Mouse (Mus musculus): Measurements from ENCODE around the gene Htr6. TPM values are rescaled to one million over a fixed set of nuclear protein-coding genes. Genes with fewer than 3 reads are reported as not detected.

Htr6 gene
- polyA plus RNA-seq, 1 experiment from 2014 or later, result not detected

DNA sequence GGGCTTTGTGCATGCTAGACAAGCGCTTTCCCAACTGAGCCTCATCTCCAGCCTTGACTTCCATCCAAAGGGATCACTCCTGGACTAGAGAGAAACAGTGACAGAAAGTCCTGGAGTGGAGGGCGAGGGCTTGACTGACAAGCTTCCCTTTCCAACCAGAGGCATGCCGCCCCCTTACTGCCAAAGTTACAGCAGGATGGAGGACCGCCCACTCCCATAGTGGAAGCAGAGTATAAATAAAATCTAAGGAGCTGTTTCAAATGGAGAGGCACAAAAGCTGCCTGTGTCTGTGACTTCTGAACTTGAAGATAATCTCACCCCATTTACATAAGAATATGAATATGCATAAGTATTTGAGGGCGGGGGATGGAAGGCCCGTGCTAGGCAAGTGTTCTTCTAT, 26.9 kb downstream of the Htr6 start:
- Histone ChIP-seq H3K27me3 (ENCODE audit: insufficient read depth, low read length) (no peaks in the 10 kb centered on the region), H3K36me3 (ENCODE audit: insufficient read depth) (no peaks in the 10 kb centered on the region), H3K4me2 (no peak overlapping the region), H3K9me3 (ENCODE audit: low read depth, low read length) (no peaks in the 10 kb centered on the region), H3K9ac (no peak overlapping the region), H3K4me3 (ENCODE audit: low read depth, low read length) (no peak overlapping the region), H3K27ac (ENCODE audit: low read depth) (no peak overlapping the region), H3K4me1 (ENCODE audit: insufficient read depth) (no peaks in the 10 kb centered on the region)
- 72% methylated on average over 6 of the region's 6 CpGs for WGBS
- no peak for TF ChIP-seq CTCF (IDR thresholded peaks at IDR 0.05; ENCODE audit: low read depth)
- ATAC-seq (ENCODE audit: insufficient read depth), result no peak
- DNase-seq, result no peak

DNA sequence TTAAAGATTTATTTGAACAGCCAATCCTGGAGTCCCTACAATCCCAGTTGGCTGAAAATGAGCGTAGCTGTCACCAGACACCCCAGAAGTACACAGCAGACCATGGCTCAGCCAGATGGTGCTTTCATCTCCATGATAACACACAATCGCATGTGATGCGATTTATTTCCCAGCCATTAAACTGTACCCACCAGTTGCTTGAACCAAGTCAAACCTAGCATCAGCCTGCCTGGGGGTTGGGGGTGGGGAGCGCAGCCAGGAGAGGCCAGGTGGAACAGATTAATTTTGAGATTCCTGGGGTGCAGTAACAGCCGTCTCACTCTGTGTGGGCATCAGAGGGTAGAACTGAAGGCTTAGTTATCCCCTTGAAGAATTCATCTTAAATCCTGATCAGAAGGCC, 29.0 kb downstream of the Htr6 start:
- Histone ChIP-seq H3K9me3 (ENCODE audit: low read depth, low read length) (no peaks in the 10 kb centered on the region), H3K36me3 (ENCODE audit: insufficient read depth) (no peaks in the 10 kb centered on the region), H3K4me3 (ENCODE audit: low read depth, low read length) (no peak overlapping the region), H3K4me2 (no peak overlapping the region), H3K9ac (no peak overlapping the region), H3K4me1 (ENCODE audit: insufficient read depth) (no peaks in the 10 kb centered on the region), H3K27me3 (ENCODE audit: insufficient read depth, low read length) (no peaks in the 10 kb centered on the region), H3K27ac (ENCODE audit: low read depth) (no peak overlapping the region)
- WGBS, result 56% methylated on average over 5 of the region's 5 CpGs
- TF ChIP-seq CTCF (IDR thresholded peaks at IDR 0.05; ENCODE audit: low read depth), result no peak
- DNase-seq, result no peak
- no peak for ATAC-seq (ENCODE audit: insufficient read depth)

DNA sequence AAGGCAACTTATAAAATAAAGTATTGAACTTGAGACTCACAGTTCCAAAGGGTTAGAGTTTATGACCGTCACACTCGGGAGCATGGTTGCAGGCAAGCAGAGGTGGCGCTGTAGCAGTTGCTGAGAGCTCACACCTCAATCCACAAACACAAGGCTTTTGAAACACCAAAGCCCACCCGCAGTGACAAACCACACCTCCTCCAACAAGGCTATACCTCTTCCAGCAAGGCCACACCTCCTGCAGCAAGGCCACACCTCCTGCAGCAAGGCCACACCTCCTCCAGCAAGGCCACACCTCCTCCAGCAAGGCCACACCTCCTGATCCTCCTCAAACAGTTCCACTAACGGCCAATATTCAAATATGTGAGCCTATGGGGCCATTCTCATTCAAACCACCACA, 30.8 kb downstream of the Htr6 start:
- H3K4me1 ChIP-seq (ENCODE audit: insufficient read depth), result no peaks in the 10 kb centered on the region
- no peak overlapping the region for H3K9ac ChIP-seq
- no peak for TF ChIP-seq CTCF (IDR thresholded peaks at IDR 0.05; ENCODE audit: low read depth)
- no peak overlapping the region for H3K27ac ChIP-seq (ENCODE audit: low read depth)
- no peaks in the 10 kb centered on the region for H3K9me3 ChIP-seq (ENCODE audit: low read depth, low read length)
- H3K4me3 ChIP-seq (ENCODE audit: low read depth, low read length), result no peak overlapping the region
- DNase-seq (no peak), ATAC-seq (ENCODE audit: insufficient read depth) (no peak)
- no peak overlapping the region for H3K4me2 ChIP-seq
- H3K36me3 ChIP-seq (ENCODE audit: insufficient read depth), result no peaks in the 10 kb centered on the region
- WGBS, result 80% methylated on average over 5 of the region's 5 CpGs
- no peaks in the 10 kb centered on the region for H3K27me3 ChIP-seq (ENCODE audit: insufficient read depth, low read length)

DNA sequence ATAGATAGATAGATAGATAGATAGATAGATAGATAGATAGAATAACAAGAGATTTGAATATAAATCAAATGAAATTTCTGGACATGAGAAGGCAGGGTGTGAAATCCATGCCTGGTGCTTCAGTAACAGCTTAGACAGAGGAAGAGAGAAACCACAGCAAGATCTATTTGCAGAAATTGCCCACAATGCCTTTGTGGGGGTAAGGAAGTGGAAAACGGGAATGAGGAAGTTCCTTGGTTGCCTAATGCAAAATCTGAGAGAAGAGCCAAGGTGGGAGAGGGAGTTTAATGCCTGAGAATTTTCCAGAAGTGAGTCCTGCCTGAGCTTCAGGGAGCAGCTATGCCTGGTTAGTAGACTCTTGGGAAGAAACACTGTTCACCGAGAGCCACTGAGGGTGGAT, 31.8 kb downstream of the Htr6 start:
- Histone ChIP-seq H3K9ac (no peak overlapping the region), H3K27ac (ENCODE audit: low read depth) (no peak overlapping the region), H3K9me3 (ENCODE audit: low read depth, low read length) (no peaks in the 10 kb centered on the region), H3K4me3 (ENCODE audit: low read depth, low read length) (no peak overlapping the region), H3K36me3 (ENCODE audit: insufficient read depth) (no peaks in the 10 kb centered on the region), H3K27me3 (ENCODE audit: insufficient read depth, low read length) (no peaks in the 10 kb centered on the region), H3K4me2 (no peak overlapping the region), H3K4me1 (ENCODE audit: insufficient read depth) (no peaks in the 10 kb centered on the region)
- ATAC-seq (ENCODE audit: insufficient read depth), result no peak
- no peak for DNase-seq
- 87% methylated on average over 2 of the region's 2 CpGs for WGBS
- no peak for TF ChIP-seq CTCF (IDR thresholded peaks at IDR 0.05; ENCODE audit: low read depth)

DNA sequence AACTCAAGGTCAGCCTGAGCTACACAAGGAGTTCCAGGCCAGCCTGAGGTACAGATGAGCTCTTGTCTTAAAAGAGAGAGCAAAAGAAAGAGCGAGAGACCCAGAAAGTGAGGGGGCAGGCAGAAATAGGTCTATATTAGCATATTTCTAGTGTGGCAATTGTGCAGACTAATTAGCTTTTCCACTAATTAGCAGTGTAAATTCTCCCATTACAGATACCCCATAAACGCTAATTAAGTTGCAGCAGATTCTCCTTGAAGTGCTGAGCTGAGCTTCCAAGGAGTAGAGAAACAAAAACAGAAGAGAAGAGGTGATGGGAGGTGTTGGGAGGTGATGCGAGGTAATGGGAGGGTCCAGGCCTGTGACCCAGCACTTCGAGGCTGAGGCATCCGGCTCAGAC, 32.8 kb downstream of the Htr6 start:
- no peak overlapping the region for H3K4me2 ChIP-seq
- DNase-seq (no peak), ATAC-seq (ENCODE audit: insufficient read depth) (no peak)
- no peaks in the 10 kb centered on the region for H3K36me3 ChIP-seq (ENCODE audit: insufficient read depth)
- TF ChIP-seq CTCF (IDR thresholded peaks at IDR 0.05; ENCODE audit: low read depth), result no peak
- H3K9me3 ChIP-seq (ENCODE audit: low read depth, low read length), result no peaks in the 10 kb centered on the region
- WGBS, result 77% methylated on average over 5 of the region's 5 CpGs
- H3K27ac ChIP-seq (ENCODE audit: low read depth), result no peak overlapping the region
- peaks cover 8% of the 10 kb centered on the region for H3K4me1 ChIP-seq (ENCODE audit: insufficient read depth)
- no peak overlapping the region for H3K4me3 ChIP-seq (ENCODE audit: low read depth, low read length)
- no peaks in the 10 kb centered on the region for H3K27me3 ChIP-seq (ENCODE audit: insufficient read depth, low read length)
- no peak overlapping the region for H3K9ac ChIP-seq

DNA sequence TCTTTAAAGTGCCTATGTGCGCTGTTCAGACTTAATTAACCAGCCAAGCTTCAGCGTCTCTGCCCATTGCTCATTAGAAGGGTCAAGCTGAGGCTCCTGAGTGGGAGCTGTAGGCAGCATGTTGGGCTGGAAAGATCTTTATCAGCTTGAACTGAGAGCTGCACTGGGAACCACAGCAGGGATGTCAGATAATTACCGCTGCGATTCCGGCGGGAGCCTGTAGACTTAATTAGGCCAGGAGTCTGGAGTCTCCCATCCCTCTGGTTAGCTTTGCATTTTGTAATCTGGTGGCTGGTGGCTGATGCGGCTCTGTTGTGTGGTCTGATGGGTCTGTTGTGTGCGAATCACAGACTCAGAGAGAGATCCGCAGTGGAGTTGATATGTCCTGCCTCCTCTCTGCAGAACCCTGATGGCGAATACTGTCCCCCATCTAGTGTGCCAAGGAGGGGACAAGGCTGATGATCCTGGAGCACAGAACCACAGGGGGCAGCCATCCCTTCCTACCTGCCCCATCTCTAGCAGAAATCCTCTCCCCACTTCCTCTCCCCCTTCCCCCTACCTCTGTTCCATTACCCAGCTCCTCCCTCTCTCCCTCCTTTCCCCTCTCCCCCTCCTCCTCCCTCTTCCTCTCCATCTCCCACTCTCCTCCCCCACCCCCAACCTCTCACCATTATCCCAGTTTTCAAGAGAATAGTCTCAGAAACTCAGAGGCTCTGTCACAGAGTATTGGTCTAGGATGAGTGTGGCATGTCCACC, 35.1 kb downstream of the Htr6 start:
- Histone ChIP-seq H3K4me1 (ENCODE audit: insufficient read depth) (peaks cover 10% of the 10 kb centered on the region), H3K4me2 (no peak overlapping the region), H3K4me3 (ENCODE audit: low read depth, low read length) (no peak overlapping the region), H3K9me3 (ENCODE audit: low read depth, low read length) (no peaks in the 10 kb centered on the region), H3K27ac (ENCODE audit: low read depth) (no peak overlapping the region), H3K27me3 (ENCODE audit: insufficient read depth, low read length) (no peaks in the 10 kb centered on the region), H3K36me3 (ENCODE audit: insufficient read depth) (no peaks in the 10 kb centered on the region), H3K9ac (no peak overlapping the region)
- ATAC-seq (ENCODE audit: insufficient read depth) (no peak), DNase-seq (no peak)
- 10% methylated on average over 10 of the region's 10 CpGs for WGBS
- no peak for TF ChIP-seq CTCF (IDR thresholded peaks at IDR 0.05; ENCODE audit: low read depth)

DNA sequence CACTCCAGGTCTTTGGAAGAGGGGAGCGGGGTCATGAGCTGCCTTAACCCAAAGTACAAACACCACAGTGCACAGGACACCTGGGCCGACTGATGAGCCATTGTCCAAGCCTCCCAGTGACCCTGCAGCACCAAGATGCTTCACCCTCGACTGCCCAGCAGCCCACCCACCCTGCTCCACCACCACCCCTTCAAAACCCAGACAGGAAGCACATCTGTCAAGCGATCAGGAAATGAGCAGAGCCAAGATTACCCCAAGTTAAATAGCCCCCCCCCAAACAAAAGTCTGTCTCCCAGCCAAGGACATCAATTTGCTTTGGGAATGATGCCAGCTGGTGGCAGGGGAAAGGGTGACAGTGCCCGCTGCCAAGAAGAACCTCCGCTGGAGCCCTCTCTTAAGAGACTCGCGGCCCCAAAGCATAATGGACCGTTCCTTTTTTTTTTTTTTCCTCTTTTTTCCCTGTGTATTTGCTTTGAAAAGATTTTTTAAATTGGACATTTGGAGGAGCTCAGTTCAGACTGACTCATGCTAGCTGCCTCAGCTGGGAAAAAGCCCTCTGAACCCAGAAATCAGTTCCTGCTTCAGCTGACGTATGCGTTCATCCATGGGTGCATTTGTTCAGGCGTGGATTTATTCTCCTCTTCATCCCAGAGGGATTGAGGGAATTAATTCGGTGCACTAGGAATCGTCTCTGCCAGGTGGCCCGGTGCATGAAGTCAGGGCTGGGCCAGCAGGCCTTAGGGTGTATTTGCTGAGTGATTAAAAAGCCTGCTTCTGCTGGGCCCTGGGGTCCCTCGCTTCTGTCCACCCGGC, 37.4 kb downstream of the Htr6 start:
- Histone ChIP-seq H3K4me2 (no peak overlapping the region), H3K27me3 (ENCODE audit: insufficient read depth, low read length) (no peaks in the 10 kb centered on the region)

More for the DNA sequence above, 37.4 kb downstream of the Htr6 start:
- peak overlapping the region; percentile 54 for H3K27ac ChIP-seq (ENCODE audit: low read depth)
- WGBS, result 45% methylated on average over 17 of the region's 17 CpGs
- no peak overlapping the region for H3K4me3 ChIP-seq (ENCODE audit: low read depth, low read length)
- DNase-seq (peak; percentile 65), ATAC-seq (ENCODE audit: insufficient read depth) (peak; percentile 56)
- no peak overlapping the region for H3K9ac ChIP-seq
- H3K9me3 ChIP-seq (ENCODE audit: low read depth, low read length), result no peaks in the 10 kb centered on the region
- peaks cover 10% of the 10 kb centered on the region for H3K4me1 ChIP-seq (ENCODE audit: insufficient read depth)
- no peak for TF ChIP-seq CTCF (IDR thresholded peaks at IDR 0.05; ENCODE audit: low read depth)
- no peaks in the 10 kb centered on the region for H3K36me3 ChIP-seq (ENCODE audit: insufficient read depth)

All from lung, embryonic 14.5 days (tissue).